Mouse (Mus musculus): Measurements from ENCODE around the gene Gna15.

GRCm38 (mm10) chr10:81460951-81461350 lies 63.1 kb downstream of the Gna15 start:
- no peak for TF ChIP-seq CTCF (IDR thresholded peaks at IDR 0.05; ENCODE audit: low read depth)
- TF ChIP-seq EP300 (IDR thresholded peaks at IDR 0.05; ENCODE audit: low read depth) = no peak
